Mouse (Mus musculus): ENCODE data around the gene Bin2.
"Not testable (repeated sequence)": the region's sequence is repeated elsewhere in the genome, so short reads cannot be mapped to it uniquely, and the experiment has no call there.

DNA sequence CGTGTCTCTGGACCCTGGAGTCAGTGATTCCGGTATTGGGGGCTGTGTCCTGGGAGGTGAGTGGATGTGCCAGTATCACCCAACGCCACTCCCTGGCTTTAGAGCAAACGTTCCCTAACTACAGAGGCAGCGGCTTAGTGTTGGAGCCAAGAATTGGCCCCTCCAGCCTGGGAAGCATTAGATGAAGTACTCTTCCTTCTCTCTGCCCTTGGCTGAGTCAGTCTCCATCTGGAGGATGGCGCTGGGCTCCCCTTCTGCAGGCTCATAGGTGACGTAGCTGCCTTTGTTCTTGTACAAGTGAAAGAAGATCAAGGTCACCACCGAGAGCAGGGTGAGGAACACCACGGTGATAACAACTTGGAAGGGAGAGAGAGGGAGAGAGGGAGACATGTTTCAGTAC lies 47.7 kb downstream of the Bin2 start:
- TF ChIP-seq CTCF (IDR thresholded peaks at IDR 0.05; ENCODE audit: low read depth, low read length); POLR2A (IDR thresholded peaks at IDR 0.05; ENCODE audit: borderline replicate concordance, low read depth, low read length): not testable (repeated sequence)
